Mouse (Mus musculus) urinary bladder, postnatal 10 days (tissue): ENCODE measurements around the gene Rhof.

ENCODE experiments used
- DNase-seq: peaks from one replicate; pipeline ENCODE4 v3.0.0; 2022; ENCODE audit warnings: low spot score

Gene Rhof

DNA sequence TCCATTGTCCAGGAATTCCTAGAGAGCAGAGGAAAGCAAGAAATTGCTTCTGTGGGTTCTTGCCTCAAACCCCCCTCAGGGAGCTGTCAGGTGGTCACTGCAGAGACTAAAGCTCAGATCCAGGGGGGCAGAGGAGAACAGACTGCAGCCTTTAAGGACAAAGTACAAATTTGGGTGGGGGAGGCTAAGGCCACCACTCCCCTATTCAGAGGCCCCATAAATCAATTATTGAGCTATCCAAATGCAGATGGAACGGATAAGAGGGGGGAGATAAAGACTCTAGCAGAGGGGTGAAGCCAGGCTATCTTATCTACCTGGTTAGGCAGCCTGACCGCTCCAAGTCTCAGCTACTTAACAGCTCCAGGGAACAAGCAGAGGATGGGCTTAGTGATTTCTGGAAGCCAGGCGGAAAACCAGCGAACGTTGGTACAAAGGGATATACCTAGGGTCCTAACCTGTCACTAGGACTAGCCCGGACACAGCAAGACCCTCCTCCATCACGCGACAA, 2.4 kb upstream of the Rhof start:
- DNase-seq = no peak

- no peak for DNase-seq
Observed at GRCm38 (mm10) chr5:123134186-123134874, 1.8 kb upstream of the Rhof start.

DNA sequence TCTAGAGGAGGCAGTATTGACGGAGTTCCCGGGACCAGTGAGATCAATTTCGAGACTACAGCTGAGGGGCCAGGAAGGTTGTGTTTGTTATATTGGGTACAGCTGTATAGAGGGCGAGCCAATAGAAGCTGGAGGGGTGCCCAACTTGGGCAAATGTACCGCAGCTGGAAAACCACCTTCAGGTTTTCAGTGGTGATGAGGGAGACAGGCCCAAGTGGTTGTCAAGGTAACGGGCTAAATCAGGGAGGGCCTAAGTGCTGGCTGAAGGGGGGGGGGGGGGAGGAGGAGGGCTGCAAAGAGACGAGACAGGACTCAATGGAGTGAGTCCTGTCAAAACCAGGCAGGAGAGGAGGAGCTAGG, 1.3 kb upstream of the Rhof start:
- DNase-seq = no peak

DNA sequence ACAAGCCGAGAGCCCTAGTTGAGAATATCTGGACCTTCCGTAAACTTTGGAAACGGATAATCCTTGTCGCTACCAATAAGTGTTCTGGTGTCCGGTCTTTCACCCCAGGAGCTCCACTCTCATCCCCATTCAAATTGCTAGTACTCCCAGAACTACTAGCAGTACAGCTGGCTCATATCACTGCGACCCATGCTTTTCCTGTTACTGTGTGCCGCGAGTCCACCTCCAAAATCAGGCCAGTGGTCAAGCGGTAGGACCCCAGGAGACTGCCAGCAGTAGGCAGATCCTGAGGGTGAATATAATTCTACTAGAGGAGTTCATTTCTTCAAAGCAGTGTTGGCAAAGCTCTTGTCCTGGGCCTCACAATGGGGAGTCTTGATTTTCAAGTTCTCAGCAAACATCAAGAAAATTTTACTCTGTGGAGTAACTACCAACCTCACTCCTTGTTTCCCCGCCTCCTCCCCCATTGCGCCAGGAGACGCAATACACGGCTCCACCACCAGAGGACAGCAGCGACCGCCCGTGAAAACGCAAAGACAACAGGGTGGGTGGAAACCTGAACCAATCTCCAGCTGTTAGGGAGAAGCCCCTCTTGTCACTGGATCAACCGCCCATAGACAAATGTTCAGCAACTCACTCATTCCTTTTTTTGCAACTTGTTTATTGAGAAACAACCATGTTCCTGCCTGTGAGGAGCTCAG, 741 bp upstream of the Rhof start:
- DNase-seq = peak; percentile 67

GRCm38 (mm10) chr5:123130814-123131148, 1.7 kb downstream of the Rhof start:
- DNase-seq = no peak

- DNase-seq = no peak
Observed at GRCm38 (mm10) chr5:123130030-123130813, 2.3 kb downstream of the Rhof start.

DNA sequence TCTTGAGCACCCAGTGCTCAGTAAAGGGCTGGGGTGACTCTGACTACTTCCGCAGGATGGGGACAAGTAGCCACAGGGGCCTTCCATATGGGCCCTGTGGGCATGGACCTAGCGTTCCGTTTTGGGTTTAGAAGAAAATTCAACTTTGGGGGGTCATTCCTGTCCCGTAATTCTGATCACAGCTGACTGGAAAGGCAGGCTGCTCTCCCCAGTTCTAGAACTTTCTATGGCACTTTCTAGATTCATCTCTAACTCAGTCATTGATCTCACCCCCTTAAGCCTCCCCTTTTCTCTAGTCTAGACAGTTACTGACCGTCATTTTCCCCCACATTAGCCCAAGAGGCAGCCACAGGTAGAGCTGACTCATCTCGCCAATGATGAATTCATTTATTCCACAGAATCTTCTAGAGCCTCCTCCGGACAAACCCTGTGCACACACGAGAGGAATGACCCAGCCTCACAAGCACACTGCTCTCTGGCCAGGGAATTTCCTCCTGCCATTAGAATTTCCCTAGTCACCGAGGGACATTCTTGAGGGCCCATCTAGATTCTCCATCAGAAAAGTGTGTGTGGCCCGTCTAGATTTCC, 3.2 kb downstream of the Rhof start:
- DNase-seq = no peak

DNA sequence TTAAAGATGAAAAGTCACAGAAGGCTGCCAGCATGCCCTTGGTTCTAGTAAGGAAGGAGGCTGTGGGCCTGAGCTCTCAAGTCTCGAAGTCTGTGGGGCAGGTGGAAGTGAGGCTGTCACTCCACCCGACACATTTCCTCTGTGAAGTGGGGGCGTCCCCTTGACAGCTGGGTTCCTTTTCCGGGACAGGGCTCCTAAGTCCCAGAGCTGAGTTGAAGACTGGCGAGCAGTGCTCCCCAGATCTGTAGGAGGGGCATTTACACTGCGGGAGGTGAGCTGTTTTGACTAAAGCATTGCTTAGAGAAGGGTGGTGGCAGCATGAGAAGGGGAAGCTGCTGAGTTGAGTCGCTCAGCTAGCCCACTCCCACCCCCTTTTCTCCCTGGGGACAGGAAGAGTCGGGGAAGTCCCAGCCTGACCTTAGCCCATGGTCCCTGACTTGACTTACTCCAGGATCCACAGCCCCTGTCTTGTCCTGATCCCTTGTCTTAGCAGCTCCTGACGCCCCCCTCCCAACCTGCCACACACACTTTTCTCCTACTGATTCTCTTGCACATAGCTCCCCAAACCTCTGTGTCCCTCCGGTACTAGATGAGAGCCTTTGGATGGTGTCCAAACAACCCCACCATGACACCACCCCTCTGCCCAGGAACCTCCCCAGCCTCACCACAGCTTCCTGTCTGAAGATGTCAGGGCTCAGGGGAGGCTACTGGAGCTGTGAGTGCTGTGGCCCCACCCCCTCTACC, 3.9 kb downstream of the Rhof start:
- DNase-seq = no peak

DNA sequence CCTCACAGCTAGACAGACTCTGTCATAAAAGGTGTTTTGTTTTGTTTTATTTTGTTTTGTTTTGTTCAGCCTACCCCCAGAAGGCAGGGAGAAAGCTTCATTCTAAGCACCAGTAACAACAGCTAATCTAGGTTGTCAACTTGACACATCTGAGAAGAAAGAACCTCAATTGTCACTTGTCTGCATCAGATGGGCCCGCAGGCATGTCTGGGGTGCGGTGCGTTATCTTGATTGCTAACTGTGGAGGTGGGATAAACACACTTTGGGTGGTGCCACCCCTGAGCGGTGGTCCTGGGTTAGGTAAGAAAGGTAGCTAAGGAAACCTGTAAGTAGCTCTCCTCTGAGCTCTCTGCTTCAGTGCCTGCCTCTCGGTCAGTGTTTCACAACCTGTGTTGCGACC, 5.5 kb downstream of the Rhof start:
- no peak for DNase-seq

DNA sequence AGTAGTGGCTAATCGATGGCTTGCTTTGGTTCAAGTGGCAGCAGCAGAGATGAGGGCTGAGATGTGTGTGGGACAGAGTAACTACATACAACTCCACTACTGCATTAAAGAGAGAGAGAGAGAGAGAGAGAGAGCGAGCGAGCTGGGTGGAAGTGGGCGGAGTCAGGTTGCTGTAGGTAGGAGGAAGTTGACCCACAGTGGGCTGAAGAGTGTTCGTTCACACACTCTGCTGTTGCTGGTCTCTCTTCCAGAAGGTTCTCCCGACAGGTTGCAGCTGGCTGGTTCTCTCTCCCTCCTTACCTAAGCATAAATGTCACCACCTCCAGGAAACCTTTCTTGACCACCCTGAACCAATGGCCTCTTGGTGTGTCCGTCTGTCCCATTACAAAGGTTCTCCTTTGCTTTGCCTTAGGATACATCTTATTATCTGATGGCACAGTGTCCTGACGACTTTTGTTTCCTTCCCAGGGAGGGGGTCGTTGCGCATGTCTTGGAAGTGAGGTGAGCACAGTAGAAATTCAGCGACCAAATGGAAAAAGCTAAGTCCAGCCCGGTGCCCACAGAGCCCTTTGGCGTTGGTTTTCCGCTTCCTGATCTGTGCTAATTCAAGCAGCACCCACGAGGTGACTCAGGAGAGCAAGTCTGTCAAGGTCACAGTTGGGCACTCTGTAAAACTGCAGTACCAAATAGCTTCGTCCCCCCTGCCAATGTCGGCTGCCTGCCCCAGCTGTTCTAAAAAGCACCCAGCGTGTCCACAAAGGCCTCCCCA, 6.7 kb downstream of the Rhof start:
- no peak for DNase-seq

DNA sequence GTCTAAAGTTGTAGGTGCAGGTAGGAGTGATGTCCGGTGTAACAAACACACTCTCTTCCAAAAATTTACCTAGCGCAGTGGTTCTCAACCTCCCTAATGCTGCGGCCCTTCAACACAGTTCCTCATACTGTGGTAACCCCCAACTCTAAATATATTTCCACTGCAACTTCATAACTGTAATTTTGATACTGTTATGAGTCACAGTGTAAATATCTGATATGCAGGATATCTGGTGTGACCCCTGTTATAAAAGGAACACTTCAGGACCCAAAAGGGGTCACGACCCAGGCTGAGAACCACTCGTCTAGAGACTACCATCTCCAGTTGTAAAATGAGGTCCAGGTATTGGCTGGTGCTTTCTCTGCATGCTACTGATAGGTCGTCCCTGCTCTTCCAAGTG, 7.4 kb downstream of the Rhof start:
- DNase-seq = no peak

GRCm38 (mm10) chr5:123122181-123122580, 10.3 kb downstream of the Rhof start:
- no peak for DNase-seq

DNA sequence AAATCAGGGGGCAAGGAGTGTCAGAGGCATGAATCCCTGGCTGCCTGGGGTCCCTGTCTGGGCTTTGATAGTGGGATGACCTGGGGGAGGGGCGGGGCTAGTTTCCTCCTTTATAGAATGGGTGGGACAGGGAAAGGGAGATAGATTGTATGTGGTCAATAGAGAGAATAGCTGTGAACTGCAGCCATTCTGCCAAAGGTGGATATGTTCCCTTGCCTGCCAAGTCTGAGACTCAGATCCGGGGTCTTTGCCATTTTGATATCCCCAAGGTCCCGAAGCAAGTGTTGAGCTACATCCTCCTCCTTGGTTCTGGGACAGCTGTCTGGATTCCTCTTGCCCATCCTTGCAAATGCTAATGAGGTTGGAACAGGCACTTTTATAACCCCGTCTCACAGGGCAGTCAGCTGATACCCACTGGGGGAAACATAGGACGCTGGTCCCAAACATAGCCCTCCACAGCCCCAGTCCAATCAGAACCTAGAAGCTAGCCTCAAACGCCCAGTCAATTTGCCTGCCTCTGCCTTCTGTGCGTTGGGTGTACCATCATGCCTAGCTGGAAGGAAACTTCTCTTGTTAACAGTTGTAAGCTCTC, 11.8 kb downstream of the Rhof start:
- DNase-seq = no peak

DNA sequence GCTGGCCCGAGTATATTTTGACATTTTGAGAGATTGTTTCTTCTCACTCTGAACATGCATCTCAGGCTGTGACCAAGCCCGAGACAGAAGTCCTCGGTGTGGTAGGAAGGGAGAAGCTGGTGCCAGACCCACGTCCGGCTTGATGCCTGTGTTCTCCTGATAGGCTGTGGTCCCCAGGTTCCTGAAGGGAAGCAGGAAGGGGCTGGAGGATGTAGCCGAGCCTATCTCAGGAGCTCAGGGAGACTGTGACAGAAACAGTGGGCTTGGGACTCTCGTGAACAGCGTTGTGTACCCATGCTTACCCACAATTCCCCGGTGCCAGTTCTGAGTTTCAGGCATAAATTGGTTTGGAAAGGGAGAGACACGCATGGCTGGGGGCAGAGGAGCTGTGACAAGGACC, 13.7 kb downstream of the Rhof start:
- no peak for DNase-seq

DNA sequence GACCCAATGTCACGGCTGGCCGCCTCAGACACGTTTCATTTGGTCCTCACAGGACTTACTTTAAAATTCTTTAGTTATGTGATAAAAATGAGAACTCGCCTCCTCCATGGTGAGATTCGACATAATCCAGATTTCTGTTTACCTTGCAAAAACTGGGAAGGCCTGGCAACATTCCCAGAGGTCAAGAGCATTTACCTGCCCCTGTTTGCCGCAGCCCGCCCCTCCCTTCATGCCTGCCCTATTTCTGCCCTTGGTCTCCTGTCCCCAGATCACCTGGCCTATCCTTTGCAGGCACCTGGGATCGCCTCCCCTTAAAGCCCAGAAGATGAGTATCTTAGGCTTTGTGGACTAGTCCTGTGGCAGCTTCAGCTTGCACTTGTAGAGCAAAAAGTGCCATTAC, 14.7 kb downstream of the Rhof start:
- DNase-seq = no peak

- no peak for DNase-seq
Observed at GRCm38 (mm10) chr5:123117257-123117656, 15.2 kb downstream of the Rhof start.

- DNase-seq = no peak
Observed at GRCm38 (mm10) chr5:123116080-123116479, 16.4 kb downstream of the Rhof start.

DNA sequence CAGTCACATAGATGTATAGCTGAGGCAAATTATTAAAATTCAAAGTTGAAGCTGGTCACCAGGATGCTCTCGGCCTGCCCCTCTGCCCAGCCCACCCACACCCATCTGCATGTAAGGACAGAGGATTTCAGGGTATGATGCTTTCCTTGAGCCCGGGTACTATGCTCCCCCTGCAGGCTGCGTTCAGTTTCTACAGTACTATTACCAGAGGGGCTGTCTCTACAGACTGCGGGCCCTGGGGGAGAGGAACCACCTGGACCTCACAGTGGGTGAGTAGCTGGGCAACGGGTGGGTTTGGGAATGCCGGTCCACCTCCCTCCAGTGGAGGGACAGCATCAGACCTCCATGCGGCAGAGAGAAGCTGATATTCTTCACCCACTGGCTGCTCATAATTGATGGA, 17.6 kb downstream of the Rhof start:
- DNase-seq = no peak

GRCm38 (mm10) chr5:123114109-123114508, 18.4 kb downstream of the Rhof start:
- DNase-seq = no peak

DNA sequence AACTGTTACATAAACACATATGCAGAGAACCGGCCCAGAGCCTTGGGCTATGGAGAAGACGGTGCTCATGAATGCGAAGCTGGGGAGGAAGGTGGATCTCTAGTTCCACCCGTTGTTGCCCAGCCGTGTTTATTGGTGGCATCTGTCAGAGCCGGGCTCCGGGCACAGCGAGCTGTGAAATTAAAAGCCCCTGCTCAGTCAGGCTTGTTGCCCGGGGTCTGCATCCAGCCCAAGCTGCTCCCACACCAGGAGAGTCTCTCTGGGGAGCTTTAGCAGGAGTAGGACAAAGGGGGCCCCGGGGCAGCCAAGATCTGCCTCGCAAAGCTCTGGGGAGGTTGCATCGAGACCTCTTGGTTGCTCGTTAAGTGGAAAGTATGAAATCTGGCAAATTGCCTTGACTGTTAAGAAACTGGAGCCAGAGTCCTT, 22.2 kb downstream of the Rhof start:
- DNase-seq = no peak
